8 mouse cellular contexts compared by ENCODE assay signal in genomic region chr1:172563465-172563828, GRCm38 (mm10). TPM values are rescaled to one million over a fixed set of nuclear protein-coding genes. Genes with fewer than 3 reads are reported as not detected.
DNase-seq lines count a peak whose midpoint lies in the region; ATAC-seq lines count a peak whose summit lies in the region.

No protein-coding gene starts in this region.

- H3K4me2 ChIP-seq in heart, embryonic 14.5 days (ENCODE audit: low read length) = peak overlapping the region; percentile 100
- peak overlapping the region; percentile 87 for H3K4me2 ChIP-seq in hindbrain, embryonic 15.5 days

- peak overlapping the region; percentile 77 for H3K9ac ChIP-seq in heart, embryonic 14.5 days (ENCODE audit: low read length)
- H3K9ac ChIP-seq in hindbrain, embryonic 15.5 days = peak overlapping the region; percentile 58

- peak overlapping the region; percentile 56 to 65 for H3K4me3 ChIP-seq in heart, embryonic 14.5 days (ENCODE audit: control insufficient read depth in 1 of 2, insufficient read depth in 1 of 2, low read depth in 1 of 2, low read length in 2 of 2)
- peak overlapping the region; percentile 73 for H3K4me3 ChIP-seq in brown adipose tissue, adult 24 weeks (ENCODE audit: insufficient read depth, low read depth, low read length)
- peak overlapping the region; percentile 62 for H3K4me3 ChIP-seq in hindbrain, embryonic 15.5 days
- peak overlapping the region; percentile 72 for H3K4me3 ChIP-seq in midbrain, embryonic 10.5 days

- H3K4me1 ChIP-seq in heart, embryonic 14.5 days (ENCODE audit: control insufficient read depth in 2 of 2, insufficient read depth in 2 of 2, low read length in 2 of 2) = peaks cover 10 to 14% of the 10 kb centered on the region in 2 experiments; a peak in 3 of 4 replicates
- H3K4me1 ChIP-seq in brown adipose tissue, adult 24 weeks (ENCODE audit: control insufficient read depth, insufficient read depth, insufficient read length, low read length) = peaks cover 7% of the 10 kb centered on the region
- peaks cover 16% of the 10 kb centered on the region for H3K4me1 ChIP-seq in hindbrain, embryonic 15.5 days (replicated peaks)
- H3K4me1 ChIP-seq in midbrain, embryonic 10.5 days = peaks cover 22% of the 10 kb centered on the region

- no peaks in the 10 kb centered on the region for H3K36me3 ChIP-seq in heart, embryonic 14.5 days (ENCODE audit: control insufficient read depth, insufficient read depth, low read length)
- no peaks in the 10 kb centered on the region for H3K36me3 ChIP-seq in hindbrain, embryonic 15.5 days
- no peaks in the 10 kb centered on the region for H3K36me3 ChIP-seq in midbrain, embryonic 10.5 days

- peaks cover 49% of the 10 kb centered on the region for H3K27me3 ChIP-seq in heart, embryonic 14.5 days (ENCODE audit: control insufficient read depth, insufficient read depth, low read length)
- H3K27me3 ChIP-seq in hindbrain, embryonic 15.5 days = peaks cover 10% of the 10 kb centered on the region; the same call in 1 of the 2 replicates
- peaks cover 67% of the 10 kb centered on the region for H3K27me3 ChIP-seq in midbrain, embryonic 10.5 days (ENCODE audit: low read depth, poor library complexity, severe bottlenecking)

- peak overlapping the region in 1 of 2 experiments; percentile 35; a peak in 1 of 4 replicates for H3K27ac ChIP-seq in heart, embryonic 14.5 days (replicated peaks in 1 of 2; ENCODE audit: control insufficient read depth in 1 of 2, insufficient read depth in 1 of 2, low read depth in 2 of 2, low read length in 2 of 2)
- no peak overlapping the region for H3K27ac ChIP-seq in brown adipose tissue, adult 24 weeks (replicated peaks; ENCODE audit: low read depth, low read length)
- 0 out of 2 replicates have a peak overlapping the region, but pooled peaks have one; percentile 44 for H3K27ac ChIP-seq in hindbrain, embryonic 15.5 days (replicated peaks)
- peak overlapping the region; percentile 81 for H3K27ac ChIP-seq in midbrain, embryonic 10.5 days (replicated peaks)

- 4% methylated on average over 10 of the region's 10 CpGs for WGBS in heart, embryonic 14.5 days
- WGBS in hindbrain, embryonic 15.5 days = 1% methylated on average over 9 of the region's 10 CpGs
- 4% methylated on average over 9 of the region's 10 CpGs for WGBS in midbrain, embryonic 10.5 days

- ATAC-seq in heart, embryonic 14.5 days (ENCODE audit: insufficient number of reproducible peaks, insufficient read depth, low FRiP score, low read depth) = no peak
- no peak for ATAC-seq in hindbrain, embryonic 15.5 days (ENCODE audit: low FRiP score, low read depth)

- DNase-seq in heart, adult 9 months (ENCODE audit: low spot score in 2 of 2) = no peak
- no peak for DNase-seq in midbrain, embryonic 10.5 days (ENCODE audit: low spot score)
- DNase-seq in layer of hippocampus, adult 11-12 months (ENCODE audit: low spot score) = no peak
- no peak for DNase-seq in gastrocnemius, adult 18-20 months (ENCODE audit: low spot score)
- no peak for DNase-seq in right cerebral cortex, adult 2 months (ENCODE audit: low spot score in 2 of 2)

- H3K9me3 ChIP-seq in heart, embryonic 14.5 days (ENCODE audit: control insufficient read depth, low read length) = no peaks in the 10 kb centered on the region
- no peaks in the 10 kb centered on the region for H3K9me3 ChIP-seq in hindbrain, embryonic 15.5 days
- H3K9me3 ChIP-seq in midbrain, embryonic 10.5 days (replicated peaks) = no peaks in the 10 kb centered on the region

RNA-seq across cellular contexts. Expression of gene Vsig8, which starts 7.7 kb away (rescaled TPM):
- polyA plus RNA-seq in heart, embryonic 14.5 days (2014; fragmentation: Nextera tagmentation; extraction: Ambion mirVana) = 0.22 and 0.23 TPM in 2 replicates
- polyA plus RNA-seq in brown adipose tissue, adult 24 weeks (2012; ENCODE audit: insufficient read depth, insufficient read length, missing spikeins) = not detected in 2 replicates
- polyA plus RNA-seq in hindbrain, embryonic 15.5 days (2015; fragmentation: Nextera tagmentation; extraction: Ambion mirVana) = 0.71 and 1.1 TPM in 2 replicates
- 0.17 TPM in 1 of 2 replicates, not detected in the other for polyA plus RNA-seq in midbrain, embryonic 10.5 days (2016; fragmentation: Nextera tagmentation; extraction: Ambion mirVana)
- total RNA-seq in gastrocnemius, adult 18-20 months (2021) = not detected

RNA-seq across cellular contexts. Expression of gene Slamf8, which starts 26.9 kb away (rescaled TPM):
- 0.12 TPM in 1 of 2 replicates, not detected in the other for polyA plus RNA-seq in heart, embryonic 14.5 days (2014; fragmentation: Nextera tagmentation; extraction: Ambion mirVana)
- polyA plus RNA-seq in brown adipose tissue, adult 24 weeks (2012; ENCODE audit: insufficient read depth, insufficient read length, missing spikeins) = 1.4 TPM in 1 of 2 replicates, not detected in the other
- polyA plus RNA-seq in hindbrain, embryonic 15.5 days (2015; fragmentation: Nextera tagmentation; extraction: Ambion mirVana) = 0.13 TPM in 1 of 2 replicates, not detected in the other
- not detected in 2 replicates for polyA plus RNA-seq in midbrain, embryonic 10.5 days (2016; fragmentation: Nextera tagmentation; extraction: Ambion mirVana)
- total RNA-seq in gastrocnemius, adult 18-20 months (2021) = under 1 TPM; 0.18 to 0.24 TPM

RNA-seq across cellular contexts. Expression of gene Fcrl6, which starts 38.9 kb away (rescaled TPM):
- polyA plus RNA-seq in heart, embryonic 14.5 days (2014; fragmentation: Nextera tagmentation; extraction: Ambion mirVana) = not detected in 2 replicates
- not detected in 2 replicates for polyA plus RNA-seq in brown adipose tissue, adult 24 weeks (2012; ENCODE audit: insufficient read depth, insufficient read length, missing spikeins)
- 0.22 and 0.26 TPM in 2 replicates for polyA plus RNA-seq in hindbrain, embryonic 15.5 days (2015; fragmentation: Nextera tagmentation; extraction: Ambion mirVana)
- 0.22 and 0.42 TPM in 2 replicates for polyA plus RNA-seq in midbrain, embryonic 10.5 days (2016; fragmentation: Nextera tagmentation; extraction: Ambion mirVana)
- not detected for total RNA-seq in gastrocnemius, adult 18-20 months (2021)

RNA-seq across cellular contexts. Expression of gene Cfap45, which starts 42.8 kb away (rescaled TPM):
- 2.0 and 2.6 TPM in 2 replicates for polyA plus RNA-seq in heart, embryonic 14.5 days (2014; fragmentation: Nextera tagmentation; extraction: Ambion mirVana)
- not detected in 2 replicates for polyA plus RNA-seq in brown adipose tissue, adult 24 weeks (2012; ENCODE audit: insufficient read depth, insufficient read length, missing spikeins)
- polyA plus RNA-seq in hindbrain, embryonic 15.5 days (2015; fragmentation: Nextera tagmentation; extraction: Ambion mirVana) = 2.8 and 4.6 TPM in 2 replicates
- polyA plus RNA-seq in midbrain, embryonic 10.5 days (2016; fragmentation: Nextera tagmentation; extraction: Ambion mirVana) = 1.0 and 1.7 TPM in 2 replicates
- total RNA-seq in gastrocnemius, adult 18-20 months (2021) = under 1 TPM in 1 of 2 experiments, not detected in 1; 0.47 TPM
